Mouse (Mus musculus): ENCODE results near the gene 6330409D20Rik. TPM values are rescaled to one million over a fixed set of nuclear protein-coding genes. Genes with fewer than 3 reads are reported as not detected.

The 6330409D20Rik gene
- polyA plus RNA-seq, 1 experiment from 2014 or later = 3.3 TPM

- no peaks in the 10 kb centered on the region for H3K9me3 ChIP-seq
- no peaks in the 10 kb centered on the region for H3K27me3 ChIP-seq
- WGBS = 90% methylated on average over 7 of the region's 7 CpGs
- peaks cover 80% of the 10 kb centered on the region for H3K36me3 ChIP-seq
- no peak overlapping the region for H3K4me2 ChIP-seq
- H3K27ac ChIP-seq = no peak overlapping the region
- H3K9ac ChIP-seq = no peak overlapping the region
- no peaks in the 10 kb centered on the region; the same call in 1 of the 2 replicates for H3K4me1 ChIP-seq (replicated peaks)
- ATAC-seq (ENCODE audit: low FRiP score) = no peak
- H3K4me3 ChIP-seq = no peak overlapping the region
These were observed 35.8 kb downstream of the 6330409D20Rik start for GRCm38 (mm10) chr2:32705018-32705417.

GRCm38 (mm10) chr2:32704021-32704421 lies 36.8 kb downstream of the 6330409D20Rik start, which contains the start of gene Fpgs:
TSS of gene Fpgs (minus strand) at chr2:32704145.
- Histone ChIP-seq H3K9ac (no peak within 1 kb of the TSS), H3K36me3 (peaks cover 70% of the 10 kb centered on the region), H3K4me2 (no peak within 1 kb of the TSS), H3K27ac (no peak within 1 kb of the TSS), H3K9me3 (no peaks in the 10 kb centered on the region), H3K27me3 (no peaks in the 10 kb centered on the region), H3K4me3 (no peak within 1 kb of the TSS), H3K4me1 (replicated peaks) (no peaks in the 10 kb centered on the region)
- 85% methylated on average over 2 of the region's 2 CpGs for WGBS
- no peak for ATAC-seq (ENCODE audit: low FRiP score)

- Histone ChIP-seq H3K9ac (no peak overlapping the region), H3K4me1 (replicated peaks) (no peaks in the 10 kb centered on the region), H3K4me2 (no peak overlapping the region), H3K4me3 (no peak overlapping the region), H3K27ac (no peak overlapping the region), H3K27me3 (no peaks in the 10 kb centered on the region), H3K36me3 (peaks cover 60% of the 10 kb centered on the region), H3K9me3 (no peaks in the 10 kb centered on the region)
- ATAC-seq (ENCODE audit: low FRiP score) = no peak
- WGBS = 96% methylated on average over 8 of the region's 8 CpGs
These were observed 37.8 kb downstream of the 6330409D20Rik start for GRCm38 (mm10) chr2:32703046-32703445.

GRCm38 (mm10) chr2:32700966-32701743 lies 39.7 kb downstream of the 6330409D20Rik start:
- Histone ChIP-seq H3K27me3 (no peaks in the 10 kb centered on the region), H3K9me3 (no peaks in the 10 kb centered on the region), H3K9ac (no peak overlapping the region), H3K36me3 (peaks cover 43% of the 10 kb centered on the region), H3K27ac (no peak overlapping the region), H3K4me2 (no peak overlapping the region), H3K4me1 (replicated peaks) (no peaks in the 10 kb centered on the region), H3K4me3 (no peak overlapping the region)
- ATAC-seq (ENCODE audit: low FRiP score) = no peak
- 88% methylated on average over 14 of the region's 14 CpGs for WGBS

GRCm38 (mm10) chr2:32699680-32700079 lies 41.1 kb downstream of the 6330409D20Rik start:
- H3K4me2 ChIP-seq = no peak overlapping the region
- H3K27ac ChIP-seq = no peak overlapping the region
- H3K4me1 ChIP-seq (replicated peaks) = no peaks in the 10 kb centered on the region
- H3K9me3 ChIP-seq = no peaks in the 10 kb centered on the region
- no peak for ATAC-seq (ENCODE audit: low FRiP score)
- H3K27me3 ChIP-seq = no peaks in the 10 kb centered on the region
- H3K9ac ChIP-seq = no peak overlapping the region
- H3K36me3 ChIP-seq = peaks cover 28% of the 10 kb centered on the region
- no peak overlapping the region for H3K4me3 ChIP-seq
- 85% methylated on average over 6 of the region's 6 CpGs for WGBS

- Histone ChIP-seq H3K9ac (peak overlapping the region; percentile 61; the same call in 1 of the 2 replicates), H3K36me3 (no peaks in the 10 kb centered on the region), H3K9me3 (no peaks in the 10 kb centered on the region), H3K27ac (peak overlapping the region; percentile 71; the same call in 1 of the 2 replicates), H3K4me3 (peak overlapping the region; percentile 77), H3K4me1 (replicated peaks) (peaks cover 18% of the 10 kb centered on the region), H3K4me2 (peak overlapping the region; percentile 89), H3K27me3 (no peaks in the 10 kb centered on the region)
- WGBS = 90% methylated on average over 12 of the region's 12 CpGs
- no peak for ATAC-seq (ENCODE audit: low FRiP score)
These were observed 46.1 kb downstream of the 6330409D20Rik start for GRCm38 (mm10) chr2:32694691-32695090.

- Histone ChIP-seq H3K4me1 (replicated peaks) (peaks cover 18% of the 10 kb centered on the region), H3K9ac (peak overlapping the region; percentile 89), H3K4me2 (peak overlapping the region; percentile 89), H3K27me3 (no peaks in the 10 kb centered on the region), H3K4me3 (peak overlapping the region; percentile 77), H3K27ac (peak overlapping the region; percentile 89), H3K9me3 (no peaks in the 10 kb centered on the region), H3K36me3 (no peaks in the 10 kb centered on the region)
- under 1% methylated on average over 51 of the region's 51 CpGs for WGBS
- peak; percentile 98 for ATAC-seq (ENCODE audit: low FRiP score)
These were observed 46.9 kb downstream of the 6330409D20Rik start for GRCm38 (mm10) chr2:32693823-32694411.

GRCm38 (mm10) chr2:32693282-32693681 lies 47.5 kb downstream of the 6330409D20Rik start:
- peaks cover 18% of the 10 kb centered on the region for H3K4me1 ChIP-seq (replicated peaks)
- 24% methylated on average over 7 of the region's 7 CpGs for WGBS
- no peaks in the 10 kb centered on the region for H3K27me3 ChIP-seq
- H3K9me3 ChIP-seq = no peaks in the 10 kb centered on the region
- H3K4me3 ChIP-seq = peak overlapping the region; percentile 77
- peaks cover under 1% of the 10 kb centered on the region; the same call in 1 of the 2 replicates for H3K36me3 ChIP-seq
- peak overlapping the region; percentile 89 for H3K4me2 ChIP-seq
- 0 out of 2 replicates have a peak overlapping the region, but pooled peaks have one; percentile 89 for H3K27ac ChIP-seq
- peak overlapping the region; percentile 89 for H3K9ac ChIP-seq
- no peak for ATAC-seq (ENCODE audit: low FRiP score)

GRCm38 (mm10) chr2:32692496-32692895 lies 48.3 kb downstream of the 6330409D20Rik start:
- peaks cover 9% of the 10 kb centered on the region for H3K36me3 ChIP-seq
- H3K27ac ChIP-seq = no peak overlapping the region
- H3K4me1 ChIP-seq (replicated peaks) = peaks cover 18% of the 10 kb centered on the region
- no peaks in the 10 kb centered on the region for H3K9me3 ChIP-seq
- H3K27me3 ChIP-seq = no peaks in the 10 kb centered on the region
- 95% methylated on average over 14 of the region's 14 CpGs for WGBS
- peak overlapping the region; percentile 89; the same call in 1 of the 2 replicates for H3K4me2 ChIP-seq
- H3K9ac ChIP-seq = 0 out of 2 replicates have a peak overlapping the region, but pooled peaks have one; percentile 89
- H3K4me3 ChIP-seq = peak overlapping the region; percentile 77; the same call in 1 of the 2 replicates
- ATAC-seq (ENCODE audit: low FRiP score) = no peak

- 83% methylated on average over 11 of the region's 11 CpGs for WGBS
- Histone ChIP-seq H3K4me1 (replicated peaks) (peaks cover 18% of the 10 kb centered on the region), H3K4me3 (no peak overlapping the region), H3K36me3 (peaks cover 23% of the 10 kb centered on the region), H3K9me3 (no peaks in the 10 kb centered on the region), H3K27me3 (no peaks in the 10 kb centered on the region), H3K27ac (no peak overlapping the region), H3K9ac (peak overlapping the region; percentile 39; the same call in 1 of the 2 replicates), H3K4me2 (no peak overlapping the region)
- no peak for ATAC-seq (ENCODE audit: low FRiP score)
These were observed 49.8 kb downstream of the 6330409D20Rik start for GRCm38 (mm10) chr2:32691041-32691440.

- 14% methylated on average over 5 of the region's 5 CpGs for WGBS
- ATAC-seq (ENCODE audit: low FRiP score) = no peak
- H3K4me3 ChIP-seq = no peak overlapping the region
- H3K27me3 ChIP-seq = no peaks in the 10 kb centered on the region
- peaks cover 18% of the 10 kb centered on the region for H3K4me1 ChIP-seq (replicated peaks)
- peaks cover 40% of the 10 kb centered on the region for H3K36me3 ChIP-seq
- H3K27ac ChIP-seq = peak overlapping the region; percentile 10; the same call in 1 of the 2 replicates
- H3K9ac ChIP-seq = no peak overlapping the region
- no peaks in the 10 kb centered on the region for H3K9me3 ChIP-seq
- no peak overlapping the region for H3K4me2 ChIP-seq
These were observed 51.4 kb downstream of the 6330409D20Rik start for GRCm38 (mm10) chr2:32689420-32689819.

GRCm38 (mm10) chr2:32687562-32687961 lies 53.3 kb downstream of the 6330409D20Rik start:
- Histone ChIP-seq H3K9me3 (no peaks in the 10 kb centered on the region), H3K9ac (no peak overlapping the region; the same call in 1 of the 2 replicates), H3K27me3 (no peaks in the 10 kb centered on the region), H3K4me2 (no peak overlapping the region), H3K36me3 (peaks cover 58% of the 10 kb centered on the region), H3K4me1 (replicated peaks) (peaks cover 7% of the 10 kb centered on the region), H3K4me3 (no peak overlapping the region), H3K27ac (no peak overlapping the region)
- no peak for ATAC-seq (ENCODE audit: low FRiP score)
- WGBS = 97% methylated on average over 8 of the region's 8 CpGs
